Mouse (Mus musculus) Muller cell, postnatal 12 days (primary cell): ENCODE measurements around the gene Plekhn1.

Experiments used
- DNase-seq: peaks from one replicate; pipeline ENCODE4 v3.0.0-alpha.2; 2015; ENCODE audit errors: inconsistent ontology term

The Plekhn1 gene

DNA sequence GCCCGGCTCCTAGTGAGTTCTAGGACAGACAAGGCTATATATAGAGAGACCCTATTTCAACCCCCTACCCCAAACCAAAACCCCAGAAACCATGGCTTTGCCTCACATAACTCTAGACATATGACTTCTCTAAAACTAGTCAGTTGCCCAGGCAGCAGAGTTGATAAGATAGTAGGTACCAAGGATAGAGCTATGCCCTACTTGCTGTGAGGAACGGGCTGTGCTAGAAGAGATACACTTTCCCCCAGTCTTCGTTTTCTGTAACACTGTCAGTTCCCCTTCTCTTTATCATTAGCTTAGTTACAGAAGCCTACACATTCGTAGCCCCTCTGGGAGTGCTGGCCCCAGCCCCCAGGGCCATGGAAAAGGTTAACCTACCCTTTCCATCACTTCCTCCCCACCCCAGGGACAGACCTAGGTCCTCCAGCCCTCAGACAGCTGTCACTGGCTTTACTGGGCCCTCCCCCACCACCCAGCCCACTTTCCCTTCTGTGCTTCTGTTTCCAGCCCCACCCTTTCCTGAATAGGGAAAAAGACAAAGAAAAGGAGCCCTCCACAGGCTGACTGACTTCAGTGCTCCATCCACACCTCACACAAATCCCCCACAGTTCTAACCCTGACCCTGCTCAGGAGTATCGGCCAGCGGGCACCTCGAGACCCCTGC lies 50.2 kb downstream of the Plekhn1 start:
- no peak for DNase-seq

- no peak for DNase-seq
These were observed 50.9 kb downstream of the Plekhn1 start for GRCm38 (mm10) chr4:156183747-156184146.

DNA sequence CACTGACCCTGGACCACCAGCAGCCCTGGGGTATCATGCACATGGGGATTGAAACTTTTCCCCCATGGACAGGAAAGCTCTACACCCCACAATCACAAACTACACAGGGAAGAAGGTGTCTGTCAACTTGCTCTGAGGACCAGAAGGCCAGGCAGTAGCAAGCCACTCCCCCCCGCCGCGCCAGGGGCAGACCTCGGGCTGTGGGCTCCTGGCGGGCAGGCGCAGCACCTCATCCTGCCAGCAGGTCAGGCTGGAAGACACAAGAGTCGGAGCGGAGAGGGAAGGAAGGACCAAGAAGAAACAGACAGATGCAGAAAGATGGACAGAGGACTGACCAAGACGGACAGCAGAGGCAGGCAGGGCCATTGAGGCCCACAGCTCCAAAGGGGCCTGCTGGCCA lies 57.0 kb downstream of the Plekhn1 start:
- DNase-seq: no peak

DNA sequence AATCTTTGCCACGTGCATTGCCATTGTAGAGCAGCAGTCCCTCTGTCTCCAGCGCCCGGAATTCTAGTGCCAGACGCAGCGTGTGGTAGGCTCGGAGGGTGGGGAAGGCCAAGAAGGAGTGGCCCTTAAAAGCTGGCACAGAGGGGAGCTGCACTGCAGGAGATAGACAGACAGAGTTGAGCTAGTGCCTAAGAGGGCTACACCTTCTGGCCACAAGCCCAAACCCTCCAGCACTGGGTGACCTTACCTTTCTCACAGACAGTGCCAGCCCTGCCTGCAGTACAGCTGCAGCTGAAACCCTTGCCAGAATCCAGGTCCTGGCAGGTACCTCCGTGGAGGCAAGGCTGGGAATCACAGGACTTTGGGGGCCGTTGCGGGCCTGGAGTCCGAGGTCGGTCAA lies 62.8 kb downstream of the Plekhn1 start:
- no peak for DNase-seq
